In the genomic region with DNA sequence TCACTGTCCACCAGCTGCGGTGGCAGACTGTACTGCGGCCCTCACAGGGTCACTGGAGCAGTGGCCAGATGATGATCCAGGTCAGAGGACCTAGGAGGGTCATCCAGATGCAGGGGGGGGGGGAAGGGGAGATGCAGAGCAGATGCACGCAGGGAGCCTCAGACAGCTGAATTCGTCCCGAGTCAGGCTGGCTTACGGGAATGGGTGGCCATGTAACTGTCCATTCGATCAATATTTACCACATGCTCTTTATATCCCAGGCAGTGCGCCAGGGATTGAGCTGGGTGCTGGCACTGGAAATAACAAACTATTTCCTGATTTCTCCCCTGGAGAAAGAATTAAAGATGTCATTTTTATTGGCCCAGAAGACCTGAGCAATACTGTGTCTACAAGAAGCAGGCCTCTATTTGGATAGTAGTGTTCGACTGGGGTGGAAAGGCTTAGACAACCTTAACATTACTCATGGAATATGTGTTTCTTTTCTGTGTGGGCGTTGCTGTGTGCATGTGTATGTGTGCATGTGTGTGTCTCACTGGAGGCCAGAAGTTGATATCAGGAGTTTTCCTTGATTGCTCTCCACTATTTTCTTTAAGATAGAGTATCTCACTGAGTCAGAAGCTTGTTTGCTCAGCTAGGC, we compare ENCODE assay signal across 20 mouse cellular contexts.
"Had no signal": no experiment of that assay in that cellular context is flagged by ENCODE, and none has a peak within 500 bp of the region (broad histone marks: within the 10 kb centered on the region; RNA-seq: fewer than 3 reads in every experiment).

No protein-coding gene starts in this region.

- H3K9me3 ChIP-seq: lung, embryonic 15.5 days; midbrain, embryonic 13.5 days; midbrain, embryonic 15.5 days; neural tube, embryonic 12.5 days; stomach, embryonic 15.5 days had no signal

- DNase-seq: lung, adult 2 months; lung, postnatal 14 days; lung, postnatal 36 days; retina, postnatal 1 day; right cerebral cortex, adult 18-20 months; right cerebral cortex, postnatal 25 days; right cerebral cortex, postnatal 4 days; spleen, adult 18-20 months; thymus, adult 2 months; thymus, postnatal 25 days; thymus, postnatal 4 days had no signal

- H3K4me2 ChIP-seq: lung, embryonic 15.5 days; midbrain, embryonic 11.5 days; midbrain, embryonic 13.5 days; midbrain, embryonic 15.5 days; neural tube, embryonic 12.5 days; stomach, embryonic 15.5 days had no signal

- H3K4me3 ChIP-seq: lung, embryonic 15.5 days; midbrain, embryonic 13.5 days; midbrain, embryonic 15.5 days; neural tube, embryonic 12.5 days; stomach, embryonic 15.5 days had no signal

- ATAC-seq: lung, postnatal 0 days; midbrain, embryonic 13.5 days; midbrain, embryonic 15.5 days had no signal

- H3K27me3 ChIP-seq: lung, embryonic 15.5 days; midbrain, embryonic 13.5 days; midbrain, embryonic 15.5 days; neural tube, embryonic 12.5 days; stomach, embryonic 15.5 days had no signal

- H3K27ac ChIP-seq: liver, embryonic 14.5 days; lung, embryonic 15.5 days; macrophage; midbrain, embryonic 13.5 days; midbrain, embryonic 15.5 days; neural tube, embryonic 12.5 days; stomach, embryonic 15.5 days had no signal

- H3K9ac ChIP-seq: liver, embryonic 14.5 days; lung, embryonic 15.5 days; midbrain, embryonic 13.5 days; midbrain, embryonic 15.5 days; neural tube, embryonic 12.5 days; stomach, embryonic 15.5 days had no signal

- H3K36me3 ChIP-seq: lung, embryonic 15.5 days; midbrain, embryonic 13.5 days; midbrain, embryonic 15.5 days; neural tube, embryonic 12.5 days; stomach, embryonic 15.5 days had no signal

- H3K4me1 ChIP-seq: midbrain, embryonic 13.5 days; midbrain, embryonic 15.5 days; neural tube, embryonic 12.5 days had no signal
